Mouse (Mus musculus): ENCODE results near the gene Ubr2.

The Ubr2 gene

GRCm38 (mm10) chr17:47003305-47003704, 7.1 kb downstream of the Ubr2 start:
- DNase-seq (ENCODE audit: low read depth, low spot score): no peak

DNA sequence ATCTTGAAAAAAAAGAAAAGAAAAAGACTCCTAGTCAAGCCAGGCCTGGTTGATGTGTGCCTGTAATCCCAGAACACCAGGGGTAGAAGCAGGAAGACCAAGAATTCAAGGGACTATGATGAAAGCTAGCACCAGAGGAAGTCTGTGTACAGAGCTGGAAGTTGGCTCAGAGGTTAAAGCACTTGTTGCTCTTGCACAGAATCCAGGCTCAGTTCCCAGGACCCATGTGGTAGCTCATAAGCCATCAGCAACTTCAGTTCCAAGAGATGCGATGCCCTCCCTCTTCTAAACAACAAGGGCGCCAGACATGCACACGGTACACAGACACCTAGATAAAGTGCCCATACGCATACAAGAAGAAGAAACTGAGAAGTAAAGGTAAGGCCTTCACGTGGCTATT, 8.0 kb downstream of the Ubr2 start:
- no peak for DNase-seq (ENCODE audit: low read depth, low spot score)

- no peak for DNase-seq (ENCODE audit: low read depth, low spot score)
Observed at GRCm38 (mm10) chr17:46998840-46999239, 11.5 kb downstream of the Ubr2 start.

- DNase-seq (ENCODE audit: low read depth, low spot score): no peak
Observed at GRCm38 (mm10) chr17:46996484-46996883, 13.9 kb downstream of the Ubr2 start.

GRCm38 (mm10) chr17:46995621-46996020, 14.7 kb downstream of the Ubr2 start:
- DNase-seq (ENCODE audit: low read depth, low spot score): no peak

- DNase-seq (ENCODE audit: low read depth, low spot score): no peak
Observed at GRCm38 (mm10) chr17:46994641-46995398, 15.5 kb downstream of the Ubr2 start.

GRCm38 (mm10) chr17:46993625-46994024, 16.7 kb downstream of the Ubr2 start:
- DNase-seq (ENCODE audit: low read depth, low spot score): no peak

- DNase-seq (ENCODE audit: low read depth, low spot score): no peak
Observed at GRCm38 (mm10) chr17:46987631-46988030, 22.7 kb downstream of the Ubr2 start.

DNA sequence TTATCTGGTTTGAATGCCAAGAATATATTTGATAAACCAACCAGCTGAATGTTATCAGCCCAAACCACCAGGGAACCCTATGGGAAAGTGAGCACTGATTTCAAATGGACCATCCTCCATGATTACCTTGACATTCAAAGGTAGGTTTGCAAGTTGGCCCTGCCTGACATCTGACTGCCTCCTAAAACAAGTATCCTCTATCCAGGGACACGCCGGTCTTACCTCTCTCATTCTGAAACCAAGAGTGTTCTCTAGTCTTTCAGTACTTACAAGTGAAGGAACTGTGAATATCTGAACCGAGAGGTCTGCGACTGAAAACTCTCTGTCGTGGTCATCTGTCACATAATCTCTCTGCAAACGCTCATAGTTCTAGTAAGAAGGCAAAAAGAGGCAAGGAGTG, 30.3 kb downstream of the Ubr2 start:
- no peak for DNase-seq (ENCODE audit: low read depth, low spot score)

- peak; percentile 63 for DNase-seq (ENCODE audit: low read depth, low spot score)
Observed at GRCm38 (mm10) chr17:46975183-46975582, 35.2 kb downstream of the Ubr2 start.

DNA sequence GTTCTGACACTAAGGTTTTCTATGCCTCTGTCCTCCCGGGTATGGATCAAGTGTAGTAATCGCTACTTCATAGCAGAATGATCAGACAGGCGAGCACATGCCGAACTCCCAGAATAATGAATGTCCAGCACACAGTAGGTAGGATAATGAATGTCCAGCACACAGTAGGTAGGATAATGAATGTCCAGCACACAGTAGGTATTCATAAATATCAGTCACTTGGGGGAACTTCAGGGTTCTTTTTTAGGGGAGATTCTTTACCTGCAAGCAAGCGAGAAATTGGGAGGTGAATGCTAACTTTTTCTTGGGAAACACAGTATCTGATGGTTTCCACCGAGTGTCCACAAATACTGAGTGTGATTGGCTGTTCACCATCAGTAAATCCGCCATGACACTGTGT, 37.8 kb downstream of the Ubr2 start:
- DNase-seq (ENCODE audit: low read depth, low spot score): no peak

DNA sequence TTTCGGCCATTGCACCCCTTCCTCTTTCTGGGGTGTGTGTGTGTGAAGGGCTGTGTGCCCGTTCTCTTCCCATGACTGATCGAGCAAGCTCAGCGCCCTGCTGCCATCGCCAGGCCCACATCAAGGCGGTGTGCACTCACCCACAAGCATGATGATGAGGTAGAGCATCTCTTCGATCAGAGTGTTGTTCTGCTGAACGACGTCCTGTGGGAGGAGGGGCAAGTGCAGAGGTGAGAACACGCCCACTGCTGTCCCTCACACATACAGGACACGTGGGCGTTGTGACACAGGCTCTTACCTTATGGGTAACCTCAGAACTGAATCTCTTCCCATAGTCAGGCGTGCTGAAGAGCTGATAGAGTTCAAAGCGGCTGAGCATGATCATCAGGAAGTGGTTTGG, 43.5 kb downstream of the Ubr2 start:
- DNase-seq (ENCODE audit: low read depth, low spot score): no peak

GRCm38 (mm10) chr17:46963186-46963585, 47.2 kb downstream of the Ubr2 start:
- no peak for DNase-seq (ENCODE audit: low read depth, low spot score)

GRCm38 (mm10) chr17:46962153-46962552, 48.2 kb downstream of the Ubr2 start:
- DNase-seq (ENCODE audit: low read depth, low spot score): no peak

GRCm38 (mm10) chr17:46960216-46960615, 50.1 kb downstream of the Ubr2 start:
- no peak for DNase-seq (ENCODE audit: low read depth, low spot score)

- DNase-seq (ENCODE audit: low read depth, low spot score): no peak
Observed at GRCm38 (mm10) chr17:46958045-46958444, 52.3 kb downstream of the Ubr2 start.

DNA sequence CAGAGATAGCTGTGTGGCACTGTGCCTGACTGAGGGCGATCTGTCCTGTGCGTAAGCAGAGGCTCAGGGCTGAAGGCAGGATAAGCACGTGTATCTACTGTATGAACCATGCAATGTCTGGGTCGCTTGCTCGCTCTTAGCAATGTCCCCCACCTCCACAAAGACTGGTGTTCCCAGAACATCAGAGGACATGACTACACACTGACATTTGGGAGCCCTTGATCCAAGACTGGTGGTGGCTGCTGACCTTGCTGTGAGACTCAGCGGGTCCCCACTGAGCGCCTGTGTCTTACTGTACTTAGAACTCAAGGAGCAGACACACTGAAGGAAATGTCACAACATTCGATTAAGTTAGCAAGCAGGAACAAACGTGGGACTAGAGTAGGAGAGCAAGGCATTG, 64.1 kb downstream of the Ubr2 start:
- DNase-seq (ENCODE audit: low read depth, low spot score): no peak

GRCm38 (mm10) chr17:46942421-46942820, 67.9 kb downstream of the Ubr2 start:
- DNase-seq (ENCODE audit: low read depth, low spot score): no peak

DNA sequence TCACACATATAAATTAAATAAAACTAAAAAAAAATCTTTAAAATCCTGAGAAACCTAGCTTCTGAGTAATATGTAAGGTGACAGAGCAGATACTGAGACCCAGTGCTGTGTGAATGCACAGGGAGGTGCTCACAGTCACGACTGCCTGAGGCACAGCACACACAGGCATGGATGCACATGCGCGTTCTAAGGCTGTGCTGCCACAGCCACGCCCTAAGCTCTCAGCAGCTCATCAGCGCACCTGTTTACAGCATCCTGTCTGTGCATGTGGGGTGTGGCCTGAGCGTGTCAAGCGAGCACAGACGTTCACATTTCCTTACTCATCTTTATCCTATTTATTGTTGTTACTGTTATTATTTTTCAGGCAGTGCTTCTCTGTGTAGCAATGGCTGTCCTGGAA, 69.9 kb downstream of the Ubr2 start:
- DNase-seq (ENCODE audit: low read depth, low spot score): peak; percentile 33

GRCm38 (mm10) chr17:46933557-46934348, 76.6 kb downstream of the Ubr2 start:
- DNase-seq (ENCODE audit: low read depth, low spot score): peak; percentile 76

- DNase-seq (ENCODE audit: low read depth, low spot score): no peak
Observed at GRCm38 (mm10) chr17:46932961-46933360, 77.4 kb downstream of the Ubr2 start.

DNA sequence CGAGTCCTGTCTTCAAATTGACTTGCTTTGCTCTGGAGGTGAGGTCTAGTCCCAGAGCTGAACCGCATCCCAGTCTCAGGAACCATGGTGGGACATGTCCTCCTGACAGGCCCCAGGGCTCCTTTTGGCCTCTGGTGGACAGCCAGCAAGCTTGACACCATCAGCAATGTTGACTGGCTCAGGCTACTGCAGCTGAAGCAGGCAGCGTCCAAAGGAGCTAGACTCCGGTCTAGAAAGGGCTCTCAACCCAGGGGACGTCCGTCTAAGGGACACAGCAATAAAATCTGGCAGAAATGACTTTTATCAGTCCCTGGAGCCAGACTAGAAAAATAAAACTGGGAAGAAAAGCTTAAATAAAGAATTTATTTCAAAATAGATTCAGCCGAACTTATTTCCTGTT, 80.5 kb downstream of the Ubr2 start:
- no peak for DNase-seq (ENCODE audit: low read depth, low spot score)

GRCm38 (mm10) chr17:46929277-46929676, 81.1 kb downstream of the Ubr2 start:
- peak; percentile 59 for DNase-seq (ENCODE audit: low read depth, low spot score)
